Mouse (Mus musculus): ENCODE data around the gene Gm15517. TPM values are rescaled to one million over a fixed set of nuclear protein-coding genes. Genes with fewer than 3 reads are reported as not detected.
A peak's percentile ranks its signal among the peaks of the same experiment; 100 is the strongest.
"Not testable (repeated sequence)": the region's sequence is repeated elsewhere in the genome, so short reads cannot be mapped to it uniquely, and the experiment has no call there.

The Gm15517 gene
- polyA plus RNA-seq, 1 experiment: not detected

- Histone ChIP-seq H3K27me3 (ENCODE audit: control insufficient read depth, insufficient read depth, low read length) (no peaks in the 10 kb centered on the region), H3K27ac (ENCODE audit: insufficient read depth, low read length) (no peak overlapping the region), H3K4me3 (ENCODE audit: extremely low read depth, insufficient read depth, insufficient read length) (no peak overlapping the region), H3K4me1 (ENCODE audit: control insufficient read depth, insufficient read depth, insufficient read length) (peaks cover 8% of the 10 kb centered on the region; the same call in 1 of the 2 replicates), H3K36me3 (ENCODE audit: control insufficient read depth, insufficient read depth, low read length) (peaks cover 22% of the 10 kb centered on the region)
- no peak for TF ChIP-seq CTCF (IDR thresholded peaks at IDR 0.05; ENCODE audit: extremely low read depth, insufficient read depth, insufficient read length, insufficient replicate concordance)
- TF ChIP-seq POLR2A (IDR thresholded peaks at IDR 0.05; ENCODE audit: low read depth, low read length): no peak
- DNase-seq (ENCODE audit: low read depth in 1 of 2, low spot score in 2 of 2): no peak
- 96% methylated on average over 4 of the region's 4 CpGs for WGBS
Observed at GRCm38 (mm10) chr7:44249248-44249647, 12.0 kb upstream of the Gm15517 start.

GRCm38 (mm10) chr7:44250732-44251275 lies 10.4 kb upstream of the Gm15517 start:
- H3K27me3 ChIP-seq (ENCODE audit: control insufficient read depth, insufficient read depth, low read length); DNase-seq (ENCODE audit: low read depth in 1 of 2, low spot score in 2 of 2); H3K27ac ChIP-seq (ENCODE audit: insufficient read depth, low read length); H3K4me3 ChIP-seq (ENCODE audit: extremely low read depth, insufficient read depth, insufficient read length); H3K4me1 ChIP-seq (ENCODE audit: control insufficient read depth, insufficient read depth, insufficient read length): not testable (repeated sequence)
- WGBS: 93% methylated on average over 17 of the region's 17 CpGs
- H3K36me3 ChIP-seq (ENCODE audit: control insufficient read depth, insufficient read depth, low read length): peaks cover 22% of the 10 kb centered on the region

DNA sequence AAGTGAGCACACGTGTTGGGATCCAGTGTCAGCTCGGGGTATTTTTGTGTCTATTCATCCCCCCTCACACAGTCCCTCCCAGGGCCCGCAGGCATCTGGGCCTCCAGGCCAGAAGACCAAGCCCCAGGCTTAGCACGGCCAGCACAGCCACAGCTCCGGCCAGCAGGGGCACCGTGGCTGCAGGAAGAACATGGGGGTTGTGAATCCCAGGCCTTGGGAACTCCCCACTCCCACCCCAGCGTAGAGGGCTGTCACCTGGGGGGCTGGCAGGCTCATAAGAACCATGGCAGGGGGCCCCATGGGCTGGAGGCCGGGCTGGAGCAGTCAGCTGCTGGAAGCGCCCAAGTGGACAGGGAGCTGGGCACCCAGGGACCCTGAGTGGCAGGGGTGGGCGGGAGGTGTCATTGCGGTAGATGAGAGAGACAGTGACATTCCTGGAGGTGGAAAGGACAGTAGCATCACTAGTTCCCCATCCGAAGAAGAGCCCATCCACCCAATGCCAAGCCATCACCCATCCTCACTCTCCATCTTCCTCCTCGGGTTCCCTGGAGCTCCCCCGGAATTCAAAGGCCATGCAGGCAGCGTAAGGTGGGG lies 8.1 kb upstream of the Gm15517 start:
- Histone ChIP-seq H3K4me1 (ENCODE audit: control insufficient read depth, insufficient read depth, insufficient read length) (no peaks in the 10 kb centered on the region), H3K27ac (ENCODE audit: insufficient read depth, low read length) (no peak overlapping the region), H3K4me3 (ENCODE audit: extremely low read depth, insufficient read depth, insufficient read length) (no peak overlapping the region), H3K36me3 (ENCODE audit: control insufficient read depth, insufficient read depth, low read length) (peaks cover 22% of the 10 kb centered on the region), H3K27me3 (ENCODE audit: control insufficient read depth, insufficient read depth, low read length) (no peaks in the 10 kb centered on the region)
- WGBS: 85% methylated on average over 15 of the region's 15 CpGs
- no peak for DNase-seq (ENCODE audit: low read depth in 1 of 2, low spot score in 2 of 2)
- no peak for TF ChIP-seq CTCF (IDR thresholded peaks at IDR 0.05; ENCODE audit: extremely low read depth, insufficient read depth, insufficient read length, insufficient replicate concordance)
- TF ChIP-seq POLR2A (IDR thresholded peaks at IDR 0.05; ENCODE audit: low read depth, low read length): no peak

DNA sequence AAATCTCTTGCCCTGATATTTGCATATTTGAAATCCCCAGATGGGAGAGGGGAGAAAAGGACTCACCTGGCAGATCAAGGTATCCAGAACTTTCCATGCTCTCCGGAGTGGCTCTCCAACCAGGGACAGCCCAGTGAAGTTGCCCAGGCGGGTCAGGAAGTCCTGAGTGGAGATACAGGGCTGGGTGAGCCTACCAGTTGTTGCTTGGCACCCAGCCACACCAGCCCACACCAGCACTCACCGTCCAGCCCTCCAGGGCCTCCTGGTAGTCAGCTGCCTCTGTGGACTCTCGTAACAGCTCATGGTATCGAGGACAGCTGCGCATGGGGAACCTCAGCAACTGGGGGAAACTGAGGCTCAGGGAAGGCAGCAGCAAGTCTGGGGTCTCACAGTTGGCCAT lies 6.3 kb upstream of the Gm15517 start:
- WGBS: 74% methylated on average over 6 of the region's 6 CpGs
- H3K4me3 ChIP-seq (ENCODE audit: extremely low read depth, insufficient read depth, insufficient read length): no peak overlapping the region
- H3K4me1 ChIP-seq (ENCODE audit: control insufficient read depth, insufficient read depth, insufficient read length): no peaks in the 10 kb centered on the region
- TF ChIP-seq POLR2A (IDR thresholded peaks at IDR 0.05; ENCODE audit: low read depth, low read length) (no peak), CTCF (IDR thresholded peaks at IDR 0.05; ENCODE audit: extremely low read depth, insufficient read depth, insufficient read length, insufficient replicate concordance) (no peak)
- H3K36me3 ChIP-seq (ENCODE audit: control insufficient read depth, insufficient read depth, low read length): peaks cover 16% of the 10 kb centered on the region
- H3K27ac ChIP-seq (ENCODE audit: insufficient read depth, low read length): no peak overlapping the region
- H3K27me3 ChIP-seq (ENCODE audit: control insufficient read depth, insufficient read depth, low read length): no peaks in the 10 kb centered on the region
- no peak for DNase-seq (ENCODE audit: low read depth in 1 of 2, low spot score in 2 of 2)

- H3K27me3 ChIP-seq (ENCODE audit: control insufficient read depth, insufficient read depth, low read length): no peaks in the 10 kb centered on the region
- 78% methylated on average over 4 of the region's 4 CpGs for WGBS
- no peak for TF ChIP-seq CTCF (IDR thresholded peaks at IDR 0.05; ENCODE audit: extremely low read depth, insufficient read depth, insufficient read length, insufficient replicate concordance)
- H3K27ac ChIP-seq (ENCODE audit: insufficient read depth, low read length): no peak within 1 kb of the TSS
- no peaks in the 10 kb centered on the region for H3K4me1 ChIP-seq (ENCODE audit: control insufficient read depth, insufficient read depth, insufficient read length)
- DNase-seq (ENCODE audit: low read depth in 1 of 2, low spot score in 2 of 2): no peak
- H3K36me3 ChIP-seq (ENCODE audit: control insufficient read depth, insufficient read depth, low read length): peaks cover 7% of the 10 kb centered on the region
- H3K4me3 ChIP-seq (ENCODE audit: extremely low read depth, insufficient read depth, insufficient read length): no peak within 1 kb of the TSS
Observed at GRCm38 (mm10) chr7:44257278-44257677, 4.0 kb upstream of the Gm15517 start, which contains the start of gene Acp4. Gene Acp4, minus strand, starts transcription at chr7:44257378.

- TF ChIP-seq POLR2A (IDR thresholded peaks at IDR 0.05; ENCODE audit: low read depth, low read length) (no peak), CTCF (IDR thresholded peaks at IDR 0.05; ENCODE audit: extremely low read depth, insufficient read depth, insufficient read length, insufficient replicate concordance) (no peak)
- no peak for DNase-seq (ENCODE audit: low read depth in 1 of 2, low spot score in 2 of 2)
- no peak overlapping the region for H3K27ac ChIP-seq (ENCODE audit: insufficient read depth, low read length)
- H3K36me3 ChIP-seq (ENCODE audit: control insufficient read depth, insufficient read depth, low read length): no peaks in the 10 kb centered on the region
- H3K27me3 ChIP-seq (ENCODE audit: control insufficient read depth, insufficient read depth, low read length): no peaks in the 10 kb centered on the region
- WGBS: 84% methylated on average over 6 of the region's 6 CpGs
- no peak overlapping the region for H3K4me3 ChIP-seq (ENCODE audit: extremely low read depth, insufficient read depth, insufficient read length)
- no peaks in the 10 kb centered on the region for H3K4me1 ChIP-seq (ENCODE audit: control insufficient read depth, insufficient read depth, insufficient read length)
Observed at GRCm38 (mm10) chr7:44260410-44260809, 837 bp upstream of the Gm15517 start.

DNA sequence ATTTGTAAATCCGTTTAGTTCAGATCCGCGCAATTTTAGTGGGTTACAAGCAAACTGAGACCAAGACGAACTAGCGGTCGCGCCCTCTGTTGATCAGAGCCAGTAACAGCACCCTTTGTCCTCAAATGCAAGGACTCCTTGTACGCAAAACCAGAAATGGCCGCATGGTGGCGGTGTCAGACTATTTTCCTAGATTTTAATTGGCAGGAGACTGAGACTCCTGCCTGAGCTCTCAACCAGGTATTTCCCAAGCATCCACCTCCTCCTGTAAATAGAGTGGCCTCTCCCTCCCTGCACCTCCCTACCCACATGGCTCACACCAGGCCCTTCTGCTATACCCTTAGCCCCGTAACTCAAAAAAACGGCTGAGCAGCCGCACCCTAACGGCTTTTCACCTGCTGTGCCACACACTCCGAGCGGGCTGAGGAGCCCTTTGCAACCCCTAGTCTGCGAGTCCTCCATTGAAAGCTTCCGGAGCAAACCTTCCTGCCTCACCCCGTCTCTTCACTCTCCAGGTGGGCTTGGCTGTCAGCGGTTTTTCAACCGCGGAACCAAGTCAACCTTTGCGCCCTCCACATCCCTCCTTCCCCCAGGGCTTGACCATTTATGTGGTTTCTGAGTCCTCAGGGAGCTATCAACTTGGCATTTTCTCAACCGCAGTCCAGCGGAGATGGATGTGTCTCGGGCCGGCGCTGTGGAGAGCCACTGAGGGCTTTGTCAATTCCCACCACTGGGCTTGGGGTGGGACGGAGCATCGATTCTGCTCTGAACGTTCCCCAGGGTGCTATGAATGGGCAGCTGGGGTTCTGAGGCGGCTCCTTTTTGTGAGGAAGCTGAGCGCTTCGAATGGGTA lies 1.8 kb downstream of the Gm15517 start:
- TF ChIP-seq POLR2A (IDR thresholded peaks at IDR 0.05; ENCODE audit: low read depth, low read length) (no peak), CTCF (IDR thresholded peaks at IDR 0.05; ENCODE audit: extremely low read depth, insufficient read depth, insufficient read length, insufficient replicate concordance) (peak; percentile 85; the same call in 1 of the 2 replicates)
- Histone ChIP-seq H3K4me3 (ENCODE audit: extremely low read depth, insufficient read depth, insufficient read length) (no peak overlapping the region; the same call in 1 of the 2 replicates), H3K4me1 (ENCODE audit: control insufficient read depth, insufficient read depth, insufficient read length) (no peaks in the 10 kb centered on the region), H3K27ac (ENCODE audit: insufficient read depth, low read length) (no peak overlapping the region), H3K36me3 (ENCODE audit: control insufficient read depth, insufficient read depth, low read length) (no peaks in the 10 kb centered on the region), H3K27me3 (ENCODE audit: control insufficient read depth, insufficient read depth, low read length) (no peaks in the 10 kb centered on the region)
- WGBS: 2% methylated on average over 34 of the region's 34 CpGs
- DNase-seq (ENCODE audit: low read depth in 1 of 2, low spot score in 2 of 2): peak; percentile 78 to 92

Measured in spleen, adult 2 months (tissue).